Mouse (Mus musculus): Measurements from ENCODE around the gene Gm2035. TPM values are rescaled to one million over a fixed set of nuclear protein-coding genes. Genes with fewer than 3 reads are reported as not detected.

The Gm2035 gene
- not detected in 2 replicates for polyA plus RNA-seq (2012; rRNA removed)

DNA sequence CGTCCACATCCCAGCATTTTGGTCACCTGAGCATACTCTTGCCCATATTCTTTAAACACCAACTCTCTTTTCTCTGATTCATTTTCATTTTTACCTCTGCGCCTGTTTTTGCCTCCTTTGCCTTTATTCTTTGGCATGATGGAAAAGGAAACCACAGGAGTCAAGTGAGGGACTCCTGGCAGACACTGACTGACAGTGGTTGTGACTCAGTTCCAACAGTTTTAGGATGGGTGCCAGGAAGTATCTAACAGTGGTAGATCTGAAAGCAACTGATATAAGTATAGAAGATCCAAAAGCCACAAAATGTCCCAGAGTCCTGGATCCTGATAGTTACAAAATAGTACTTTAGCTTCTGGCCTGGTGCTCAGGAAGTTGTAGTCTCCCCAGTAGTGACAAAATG is at the start of gene Gm2035:
Gene Gm2035 (minus strand): TSS at position 137 of the 400 bp plus-strand sequence.

DNA sequence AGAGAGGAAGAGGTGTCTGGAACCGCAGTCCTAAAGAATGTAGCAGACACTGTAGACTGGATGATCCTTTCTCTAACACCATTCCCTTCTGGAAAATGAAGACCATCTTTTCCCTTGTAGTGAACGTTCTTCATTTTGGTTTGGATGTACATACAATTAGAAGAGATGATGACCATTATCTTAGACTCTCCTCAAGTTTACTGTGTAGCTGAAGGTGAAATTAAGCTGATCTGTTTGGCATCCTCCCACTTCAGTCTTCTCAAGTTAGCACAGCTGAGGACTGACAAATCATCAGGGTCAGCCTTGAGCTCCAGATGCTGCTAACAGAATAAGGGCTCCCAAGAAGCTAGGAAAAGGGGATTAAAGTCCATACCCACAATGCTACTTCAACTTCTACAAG is 34.1 kb upstream of the Gm2035 start, which contains the start of gene Gm2042:
Gene Gm2042 (plus strand): TSS at position 301 of the 400 bp plus-strand sequence.

DNA sequence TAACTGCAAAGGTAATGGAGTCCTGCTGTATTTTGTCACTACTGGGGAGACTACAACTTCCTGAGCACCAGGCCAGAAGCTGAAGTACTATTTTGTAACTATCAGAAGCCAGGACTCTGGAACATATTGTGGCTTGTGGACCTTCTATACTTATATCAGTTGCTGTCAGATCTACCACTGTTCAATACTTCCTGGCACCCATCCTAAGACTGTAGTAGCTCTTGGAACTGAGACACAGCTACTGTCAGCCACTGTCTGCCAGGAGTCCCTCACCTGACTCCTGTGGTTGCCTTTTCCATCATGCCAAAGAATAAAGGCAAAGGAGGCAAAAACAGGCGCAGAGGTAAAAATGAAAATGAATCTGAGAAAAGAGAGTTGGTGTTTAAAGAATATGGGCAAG is 24.6 kb downstream of the Gm2035 start, which contains the start of gene Gm2022:
Gene Gm2022 (plus strand): TSS at position 301 of the 400 bp plus-strand sequence.

DNA sequence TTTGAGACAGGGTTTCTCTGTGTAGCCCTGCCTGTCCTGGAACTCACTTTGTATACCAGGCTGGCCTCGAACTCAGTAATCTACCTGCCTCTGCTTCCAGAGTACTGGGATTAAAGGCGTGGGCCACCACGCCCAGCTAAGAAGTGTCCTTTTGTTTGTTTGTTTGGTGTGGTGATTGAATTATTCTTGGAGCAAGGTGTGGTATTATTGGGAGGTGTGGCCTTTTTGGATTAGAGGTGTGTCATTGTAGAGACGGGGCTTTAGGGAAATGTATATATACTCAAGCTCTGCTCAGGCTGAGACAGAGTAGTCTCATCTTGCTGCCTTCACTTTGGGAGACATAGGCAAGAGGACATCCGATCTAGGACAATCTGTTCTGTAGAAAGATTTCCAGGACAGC is 45.9 kb downstream of the Gm2035 start, which contains the start of gene Gm2016:
Gene Gm2016 (plus strand): TSS at position 301 of the 400 bp plus-strand sequence.

Other genes with a start within 250 kb of the Gm2035 start
- gene Gm21319, start 144.1 kb downstream of the Gm2035 start, polyA plus RNA-seq (2012; rRNA removed) = not detected in 2 replicates
- not detected in 2 replicates for gene Gm21936, start 124.3 kb downstream of the Gm2035 start, polyA plus RNA-seq (2012; rRNA removed)
- gene BB287469, start 103.3 kb downstream of the Gm2035 start, polyA plus RNA-seq (2012; rRNA removed) = not detected in 2 replicates
- gene Gm2001, start 77.5 kb downstream of the Gm2035 start, polyA plus RNA-seq (2012; rRNA removed) = not detected in 2 replicates
- gene Gm2016, start 45.8 kb downstream of the Gm2035 start, polyA plus RNA-seq (2012; rRNA removed) = not detected in 2 replicates
- not detected in 2 replicates for gene Gm2022, start 24.5 kb downstream of the Gm2035 start, polyA plus RNA-seq (2012; rRNA removed)
- not detected in 2 replicates for gene Gm2042, start 34.2 kb upstream of the Gm2035 start, polyA plus RNA-seq (2012; rRNA removed)
- gene Gm2075, start 92.0 kb upstream of the Gm2035 start, polyA plus RNA-seq (2012; rRNA removed) = not detected in 2 replicates
- not detected in 2 replicates for gene Gm6803, start 98.9 kb upstream of the Gm2035 start, polyA plus RNA-seq (2012; rRNA removed)
- not detected in 2 replicates for gene Gm2056, start 107.1 kb upstream of the Gm2035 start, polyA plus RNA-seq (2012; rRNA removed)
- not detected in 2 replicates for gene Gm16368, start 163.8 kb upstream of the Gm2035 start, polyA plus RNA-seq (2012; rRNA removed)